Mouse (Mus musculus) splenic B cell, adult 2 months (primary cell): Measurements from ENCODE around the gene Pter.

Experiments used
- DNase-seq: peaks from one replicate; pipeline ENCODE4 v3.0.0-alpha.2; 2011; ENCODE audit warnings: low read depth, low spot score
- H3K27me3 ChIP-seq: 2 replicates; pipeline ENCODE4 v1.6.1; 2012; ENCODE audit warnings: mild to moderate bottlenecking, low read length, moderate library complexity, mixed read lengths; ENCODE audit not compliant: control insufficient read depth, poor library complexity, insufficient read depth, severe bottlenecking
- H3K36me3 ChIP-seq: 2 replicates; pipeline ENCODE4 v1.6.1; 2012; ENCODE audit warnings: mild to moderate bottlenecking, low read length, moderate library complexity, mixed read lengths; ENCODE audit not compliant: control insufficient read depth, poor library complexity, insufficient read depth, severe bottlenecking

Pter gene

DNA sequence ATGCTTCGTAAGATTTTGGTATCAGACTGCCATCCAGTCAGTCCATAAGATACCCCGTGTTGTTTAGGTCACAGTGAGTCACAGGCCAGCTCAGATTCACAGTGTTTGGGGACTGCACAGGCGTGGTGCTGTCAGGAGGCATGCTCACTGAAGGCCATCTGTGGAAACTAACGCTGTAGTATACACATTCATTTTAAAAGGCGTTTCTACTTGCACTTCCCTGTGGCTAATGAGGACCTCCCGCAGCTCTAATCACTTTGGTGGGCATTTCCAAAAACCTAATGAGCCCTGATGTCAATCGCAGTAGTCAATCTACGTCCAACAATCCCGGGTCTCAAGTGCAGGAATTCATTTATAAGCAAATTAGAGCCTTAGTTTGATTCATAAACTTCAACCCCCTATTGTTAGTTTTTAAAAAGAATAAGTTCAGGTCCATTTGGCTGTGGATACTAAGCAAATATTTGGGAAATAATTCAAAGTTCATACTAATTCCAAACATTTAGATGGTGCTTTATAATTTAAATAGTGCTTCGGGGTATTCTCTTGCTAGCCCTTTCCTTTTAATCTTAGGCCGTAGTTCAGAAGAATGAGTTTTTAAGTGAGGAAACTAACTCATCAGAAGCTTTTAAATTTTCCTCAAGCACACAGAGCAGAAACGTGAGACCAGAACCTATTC, 46.3 kb downstream of the Pter start:
- no peaks in the 10 kb centered on the region for H3K27me3 ChIP-seq
- DNase-seq = no peak
- no peaks in the 10 kb centered on the region for H3K36me3 ChIP-seq

DNA sequence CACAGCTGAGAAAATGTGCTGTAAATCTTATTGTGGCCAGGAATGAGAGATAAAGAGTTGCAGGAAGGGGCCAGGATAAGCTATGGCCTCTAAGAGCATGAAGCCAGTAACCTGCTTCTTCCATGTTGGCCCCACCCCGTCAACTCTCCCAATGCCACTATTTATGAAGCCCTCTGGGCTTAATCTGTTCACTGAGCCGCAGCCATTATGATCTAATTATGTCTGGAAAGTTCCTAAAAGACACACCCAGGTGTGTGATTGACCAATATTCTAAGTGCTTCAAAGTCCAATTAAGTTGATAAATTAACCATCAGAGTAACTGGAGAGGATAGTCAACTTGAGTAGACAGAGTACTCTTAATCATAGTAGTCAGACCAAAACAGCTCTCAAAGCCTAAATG, 49.9 kb downstream of the Pter start:
- no peak for DNase-seq
- Histone ChIP-seq H3K36me3 (no peaks in the 10 kb centered on the region), H3K27me3 (no peaks in the 10 kb centered on the region)

DNA sequence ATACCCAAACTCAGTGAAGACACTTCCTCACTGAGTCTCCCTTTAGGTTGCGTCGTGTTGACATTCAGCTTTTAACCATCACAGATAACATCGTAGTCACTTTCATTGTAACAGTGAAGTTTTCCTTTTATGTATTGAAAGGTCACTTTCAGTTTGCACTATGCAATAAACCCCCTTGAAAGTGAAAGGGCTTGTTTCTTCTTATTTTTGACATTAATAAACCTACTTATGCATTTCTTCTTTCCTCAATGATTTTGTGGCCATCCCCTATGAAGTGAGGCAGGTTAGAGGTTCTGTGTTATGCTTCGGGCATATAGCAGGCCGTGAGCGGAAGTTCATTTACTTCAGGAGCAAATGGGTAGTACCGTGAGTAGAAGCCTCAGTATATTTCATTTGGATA, 53.5 kb downstream of the Pter start:
- DNase-seq = no peak
- H3K36me3 ChIP-seq = no peaks in the 10 kb centered on the region
- no peaks in the 10 kb centered on the region for H3K27me3 ChIP-seq

DNA sequence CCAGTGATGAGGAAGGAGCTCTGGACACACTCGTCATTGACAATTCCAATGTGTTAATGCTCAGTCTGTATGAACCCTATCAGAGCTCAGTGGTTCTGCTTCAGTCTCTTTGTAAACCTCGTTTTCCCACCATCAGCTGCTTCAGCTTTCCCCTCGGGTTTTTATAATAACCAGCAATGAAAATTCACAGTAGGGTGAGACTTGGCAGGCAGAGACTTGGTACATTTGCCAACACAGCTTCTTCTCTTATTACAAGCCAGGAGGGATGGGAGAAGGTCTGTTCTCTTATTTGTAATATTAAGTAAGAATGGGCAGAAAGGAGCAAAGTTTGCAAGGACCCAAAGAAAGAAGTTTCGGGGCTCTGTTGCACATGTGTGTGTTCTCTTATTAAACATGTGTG, 54.9 kb downstream of the Pter start:
- Histone ChIP-seq H3K27me3 (no peaks in the 10 kb centered on the region), H3K36me3 (no peaks in the 10 kb centered on the region)
- DNase-seq = no peak

DNA sequence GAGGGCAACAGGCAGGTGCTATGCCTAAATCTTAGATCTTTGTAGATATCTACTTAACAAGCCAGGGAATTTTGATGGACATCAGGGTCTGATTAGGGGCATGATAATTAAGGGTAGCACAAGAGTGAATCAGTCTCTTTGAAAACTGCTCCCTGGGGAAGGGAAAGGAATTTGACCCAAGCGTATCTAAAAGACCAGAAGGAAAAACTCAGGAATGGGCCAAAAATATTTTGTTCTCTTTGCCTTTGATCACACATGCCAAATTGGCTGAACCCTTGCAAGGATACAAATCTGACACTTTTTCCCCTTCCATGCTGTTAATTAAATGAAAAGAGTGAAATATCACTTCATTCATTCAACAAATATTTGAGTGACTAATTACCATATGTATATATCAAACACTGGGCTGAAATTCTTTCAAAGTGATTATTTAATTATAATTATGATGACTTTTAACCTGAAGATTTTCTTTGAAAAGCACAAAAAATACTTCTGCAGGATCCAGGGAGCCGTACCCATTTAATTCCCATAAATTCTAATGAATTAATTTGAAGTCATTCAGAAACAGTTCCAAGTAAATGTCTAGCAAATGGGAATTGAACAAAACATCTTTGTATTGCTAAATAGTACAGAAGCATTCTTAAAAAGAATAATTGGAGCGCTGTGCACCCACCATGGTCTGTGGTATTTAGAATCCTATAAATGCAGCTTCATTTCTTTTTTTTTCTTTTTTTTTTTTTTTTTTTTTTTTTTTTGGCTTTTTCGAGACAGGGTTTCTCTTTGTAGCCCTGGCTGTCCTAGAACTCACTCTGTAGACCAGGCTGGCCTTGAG, 61.3 kb downstream of the Pter start:
- no peak for DNase-seq
- no peaks in the 10 kb centered on the region for H3K36me3 ChIP-seq
- no peaks in the 10 kb centered on the region for H3K27me3 ChIP-seq

DNA sequence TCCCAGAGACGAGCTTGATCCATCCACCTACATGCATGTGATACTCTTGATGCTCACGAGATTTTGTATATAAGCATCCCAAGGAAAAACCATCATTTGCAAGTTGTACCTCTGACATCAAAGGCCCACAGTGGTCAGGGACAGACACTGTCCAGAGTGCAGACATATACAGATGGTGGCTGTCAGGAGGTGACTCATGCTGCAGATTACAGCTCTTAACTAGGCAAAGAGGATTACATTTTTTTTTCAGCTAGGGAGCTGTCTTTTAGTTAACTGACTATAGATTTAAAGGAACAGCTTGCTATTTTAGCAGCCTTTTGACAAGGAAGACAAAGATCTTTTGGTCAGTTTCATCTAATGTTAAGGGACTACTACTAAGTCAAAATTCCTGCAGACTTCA, 76.2 kb downstream of the Pter start:
- no peaks in the 10 kb centered on the region for H3K36me3 ChIP-seq
- H3K27me3 ChIP-seq = no peaks in the 10 kb centered on the region
- no peak for DNase-seq

DNA sequence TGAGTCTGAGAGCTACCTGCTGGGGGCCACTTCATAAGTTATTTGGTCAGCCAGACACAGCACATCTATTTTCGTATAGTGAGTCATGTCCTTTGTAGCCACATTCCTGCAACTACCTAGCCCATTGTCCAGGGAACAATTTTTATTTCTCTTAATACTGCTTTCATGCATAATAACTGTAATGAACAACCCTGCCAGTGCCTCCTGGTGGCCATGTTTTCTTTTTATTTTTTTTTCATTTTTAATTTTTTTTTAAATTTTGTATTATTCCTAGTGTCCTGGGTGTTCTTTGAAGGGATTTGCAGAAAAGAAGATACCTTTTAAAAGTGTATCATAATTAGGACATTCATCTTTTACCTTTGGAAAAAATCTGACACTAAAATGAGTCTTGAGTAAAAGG, 84.6 kb downstream of the Pter start:
- no peak for DNase-seq
- Histone ChIP-seq H3K27me3 (peaks cover 2% of the 10 kb centered on the region), H3K36me3 (no peaks in the 10 kb centered on the region)

DNA sequence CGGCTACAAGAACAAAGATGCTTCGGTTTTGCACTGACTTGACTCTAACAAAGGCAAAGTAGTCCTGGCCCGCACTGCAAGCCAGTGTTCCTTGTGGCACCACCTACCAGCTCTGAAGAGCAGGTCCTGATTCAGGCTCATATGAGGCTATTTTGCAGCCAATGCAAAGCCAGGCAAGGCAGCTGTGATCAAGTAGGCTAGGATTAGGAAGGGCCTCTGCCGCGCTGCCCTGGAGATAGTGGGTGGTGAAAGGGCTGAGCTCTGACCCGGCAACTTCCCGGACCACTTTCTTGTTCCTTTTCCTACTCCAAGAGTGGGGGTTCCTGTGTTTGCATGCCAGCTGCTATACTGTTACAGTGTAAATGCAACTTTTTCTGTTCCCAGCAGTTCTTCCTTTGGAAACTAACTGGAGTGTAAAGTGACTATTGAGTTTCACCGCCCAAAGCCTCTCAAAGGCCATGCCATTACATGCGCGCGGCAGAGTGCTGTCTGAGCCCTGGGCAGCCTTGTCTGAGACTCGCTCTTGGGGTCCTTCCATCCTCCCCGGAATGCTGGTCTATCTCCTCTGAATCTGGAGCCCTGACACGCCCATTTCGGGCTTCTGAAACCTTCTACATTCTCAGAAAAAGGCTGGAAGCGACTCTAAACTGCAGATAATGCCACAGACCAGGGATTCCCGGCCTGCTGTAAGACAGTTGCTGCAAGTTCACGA, 85.6 kb downstream of the Pter start:
- peaks cover 2% of the 10 kb centered on the region for H3K27me3 ChIP-seq
- no peaks in the 10 kb centered on the region for H3K36me3 ChIP-seq
- DNase-seq = no peak

DNA sequence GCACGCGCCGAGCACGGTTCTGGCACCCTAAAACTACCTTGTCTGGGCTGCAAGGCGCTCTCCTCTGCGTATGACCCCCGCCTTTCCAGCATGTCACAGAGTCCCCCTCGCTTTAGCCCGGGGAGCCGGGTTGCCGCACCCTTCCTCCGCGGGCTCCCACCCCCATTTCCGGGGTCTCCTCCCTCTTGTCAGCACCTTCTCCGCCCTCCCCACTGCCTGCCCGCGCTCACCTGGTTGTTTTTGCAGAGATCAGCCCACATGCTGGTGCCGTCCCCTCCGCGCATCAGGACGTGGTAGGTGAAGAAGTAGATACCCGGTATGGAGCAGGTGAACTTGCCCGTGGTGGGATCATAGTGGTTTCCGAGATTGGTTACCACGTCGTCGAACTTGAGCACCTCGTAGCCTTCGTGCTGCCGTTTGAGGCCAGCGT, 86.2 kb downstream of the Pter start:
- no peak for DNase-seq
- peaks cover 2% of the 10 kb centered on the region for H3K27me3 ChIP-seq
- no peaks in the 10 kb centered on the region for H3K36me3 ChIP-seq

DNA sequence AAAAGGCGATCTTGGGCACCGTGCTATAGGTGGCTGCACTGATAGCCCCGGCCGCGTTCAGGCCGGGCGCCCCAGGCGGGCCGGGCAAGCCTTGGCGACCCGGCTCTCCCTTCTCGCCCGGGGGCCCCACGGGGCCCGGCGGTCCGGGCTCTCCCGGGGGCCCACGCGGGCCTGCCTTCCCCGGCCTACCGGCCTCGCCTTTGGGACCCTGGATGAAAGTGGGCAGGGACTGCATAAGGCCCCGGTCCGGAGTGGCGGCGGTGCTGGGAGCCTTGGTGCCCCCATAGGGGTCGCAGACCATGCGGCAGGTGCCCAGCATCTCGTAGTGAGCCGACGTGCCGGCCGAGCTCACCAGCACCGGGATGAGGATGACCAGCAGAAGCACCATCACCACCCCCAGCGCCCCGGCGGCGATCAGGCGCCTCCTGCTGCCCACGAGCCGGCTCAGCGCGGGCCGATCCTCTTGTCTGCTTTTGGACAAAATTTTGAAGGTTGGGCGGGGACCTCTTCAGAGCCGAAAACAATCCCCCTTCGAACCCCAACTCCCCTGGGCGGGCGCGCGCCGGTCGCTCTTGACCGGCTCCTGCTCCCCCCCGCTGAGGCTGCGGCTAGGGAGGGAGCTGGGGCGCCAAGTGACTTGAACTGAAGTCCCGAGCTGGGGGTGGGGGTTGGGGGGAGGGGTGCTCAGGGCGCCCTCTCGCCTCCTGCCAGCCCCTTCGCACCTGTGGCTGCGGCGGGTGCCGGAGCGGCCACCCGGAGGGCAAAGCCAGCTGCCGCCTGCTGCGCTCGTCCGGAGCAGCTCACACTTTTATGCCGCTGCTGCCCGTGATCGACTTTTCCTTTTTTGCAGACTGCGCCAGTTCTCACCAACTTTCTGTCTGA, 86.9 kb downstream of the Pter start:
- no peaks in the 10 kb centered on the region for H3K36me3 ChIP-seq
- peaks cover 2% of the 10 kb centered on the region for H3K27me3 ChIP-seq
- no peak for DNase-seq

DNA sequence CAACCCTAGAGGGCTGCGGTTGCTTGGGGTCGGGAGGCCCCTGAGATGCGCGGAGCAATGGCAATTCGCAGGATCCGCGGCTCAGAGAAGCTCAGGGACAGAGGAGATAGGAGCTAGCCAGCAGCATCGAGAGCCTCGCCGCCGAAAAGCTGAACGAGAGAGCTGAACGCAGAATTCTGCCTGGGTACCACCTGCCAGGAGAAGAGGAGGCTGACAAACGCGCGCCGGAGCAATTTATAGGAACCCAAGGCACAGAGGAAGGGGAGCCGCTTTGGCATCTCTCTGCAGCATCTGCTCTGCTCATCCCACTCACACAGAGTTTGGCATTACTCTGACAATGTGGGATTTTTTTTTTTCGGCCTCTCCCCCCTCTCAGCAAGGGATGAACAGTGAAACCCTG, 87.6 kb downstream of the Pter start, which contains the start of gene C1ql3:
C1ql3 (minus strand) TSS at position 335 of the 400 bp plus-strand sequence.
- no peaks in the 10 kb centered on the region for H3K36me3 ChIP-seq
- peaks cover 2% of the 10 kb centered on the region for H3K27me3 ChIP-seq
- DNase-seq = no peak

DNA sequence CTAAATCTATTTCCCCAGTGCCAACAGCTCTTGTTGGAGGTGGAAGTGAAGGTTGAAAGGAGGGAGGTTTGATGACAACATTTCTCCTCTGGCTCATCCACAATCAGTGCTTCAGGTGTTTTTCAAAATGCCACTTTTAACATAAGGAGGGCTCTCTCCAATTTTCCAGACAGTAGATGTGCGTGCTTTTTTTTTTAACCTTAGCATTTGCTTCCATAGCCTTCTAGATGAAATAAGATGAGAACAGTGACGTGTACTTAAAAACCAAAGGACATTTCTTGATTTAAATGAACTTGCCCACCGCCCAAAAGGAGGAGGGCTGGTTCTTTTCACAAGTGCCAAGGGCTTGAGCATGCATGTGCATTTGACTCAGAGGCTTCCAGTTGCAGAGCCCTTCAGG, 88.1 kb downstream of the Pter start:
- Histone ChIP-seq H3K27me3 (peaks cover 2% of the 10 kb centered on the region), H3K36me3 (no peaks in the 10 kb centered on the region)
- DNase-seq = no peak

DNA sequence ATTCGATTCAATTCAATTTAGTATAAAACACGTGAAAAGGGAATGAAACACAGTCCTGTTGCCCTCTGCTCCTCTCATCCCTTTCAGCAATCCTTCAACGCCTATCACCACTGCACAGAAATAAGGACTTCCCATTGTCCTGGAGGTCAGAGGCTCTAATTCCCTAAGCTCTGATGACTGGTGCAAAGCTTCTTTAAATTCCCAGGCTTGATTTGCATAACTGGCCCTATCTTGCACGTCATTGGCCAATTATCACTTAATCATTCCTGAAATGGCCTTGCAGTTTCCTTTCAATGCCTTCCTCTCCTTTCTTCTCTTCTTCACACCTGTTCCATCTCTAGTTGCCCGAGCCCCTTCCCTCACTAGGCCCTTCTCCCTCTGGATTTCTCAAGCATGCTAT, 94.5 kb downstream of the Pter start:
- Histone ChIP-seq H3K36me3 (no peaks in the 10 kb centered on the region), H3K27me3 (no peaks in the 10 kb centered on the region)
- no peak for DNase-seq

DNA sequence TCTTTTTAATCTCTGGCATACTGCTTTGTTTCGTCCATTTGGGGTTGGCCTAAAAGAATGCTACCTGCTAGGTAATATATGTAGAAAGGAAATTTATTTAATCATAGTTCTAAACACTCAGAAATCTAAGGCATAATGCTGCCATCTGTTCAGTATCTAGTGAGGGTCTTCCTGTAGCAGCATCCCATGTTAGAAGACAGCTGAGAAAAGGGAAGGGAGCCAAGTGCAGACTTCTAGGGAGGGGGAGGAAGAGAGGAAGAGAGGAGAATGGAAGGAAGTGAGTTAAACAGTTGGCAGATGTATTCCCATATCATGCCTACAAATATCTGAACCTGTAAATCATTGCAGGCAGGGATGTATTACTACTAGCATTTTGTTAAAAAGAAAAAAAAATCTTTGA, 95.0 kb downstream of the Pter start:
- no peak for DNase-seq
- Histone ChIP-seq H3K27me3 (no peaks in the 10 kb centered on the region), H3K36me3 (no peaks in the 10 kb centered on the region)
